Mouse (Mus musculus) neural tube, embryonic 14.5 days (tissue): Measurements from ENCODE around the gene Chrna10. TPM values are rescaled to one million over a fixed set of nuclear protein-coding genes. Genes with fewer than 3 reads are reported as not detected.

ENCODE experiments used
- ATAC-seq: fragments of 200-750 bp; cut with Nextera tagmentation; 2 replicates; pipeline ENCODE4 v1.8.0; 2017; ENCODE audit warnings: low read depth, mild to moderate bottlenecking, moderate TSS enrichment, moderate library complexity
- H3K27ac ChIP-seq: fragments of 300-500 bp; sonication (generic); 2 replicates; pipeline ENCODE4 v1.5.1; 2014; ENCODE audit warnings: low read depth, mild to moderate bottlenecking, control low read depth, low read length, moderate library complexity, mixed read lengths
- H3K27me3 ChIP-seq: fragments of 300-500 bp; sonication (generic); 2 replicates; pipeline ENCODE4 v1.6.1; 2014; ENCODE audit warnings: low read length; ENCODE audit not compliant: control insufficient read depth, insufficient read depth
- H3K36me3 ChIP-seq: fragments of 300-500 bp; sonication (generic); 2 replicates; pipeline ENCODE4 v1.6.1; 2014; ENCODE audit warnings: low read length, mixed read lengths; ENCODE audit not compliant: control insufficient read depth, insufficient read depth
- H3K4me1 ChIP-seq: fragments of 300-500 bp; sonication (generic); 2 replicates; pipeline ENCODE4 v1.6.1; 2014; ENCODE audit warnings: low read length; ENCODE audit not compliant: control insufficient read depth, insufficient read depth
- H3K4me2 ChIP-seq: fragments of 300-500 bp; sonication (generic); 2 replicates; pipeline ENCODE4 v1.6.1; 2014; ENCODE audit warnings: mild to moderate bottlenecking, low read depth, low read length, control low read depth
- H3K4me3 ChIP-seq: fragments of 300-500 bp; sonication (generic); 2 replicates; pipeline ENCODE4 v1.5.1; 2014; ENCODE audit warnings: low read depth, low read length, control low read depth, mixed read lengths
- H3K9ac ChIP-seq: fragments of 300-500 bp; sonication (generic); replicated peaks from 2 replicates; pipeline ENCODE4 v1.6.1; 2014; ENCODE audit warnings: low read depth, mild to moderate bottlenecking, control low read depth, low read length, mixed read lengths
- H3K9me3 ChIP-seq: fragments of 300-500 bp; sonication (generic); 2 replicates; pipeline ENCODE4 v1.6.1; 2016; ENCODE audit warnings: low read length; ENCODE audit not compliant: control insufficient read depth
- WGBS: fragments of 180-500 bp; shearing (Covaris S2); extraction: QIAGEN DNeasy Blood & Tissue Kit; methylation state at CpG from one replicate; pipeline ENCODE4 v1.1.7; 2014; 5-methylcytosine and 5-hydroxymethylcytosine counted together
- polyA plus RNA-seq: library from polyadenylated mRNA; unstranded; fragments of >200 nt; fragmentation: Nextera tagmentation; extraction: Ambion mirVana; gene quantifications from 2 replicates; pipeline ENCODE4 v1.2.1, GENCODE M21; 2014

Gene Chrna10
- polyA plus RNA-seq, 1 experiment from 2014 or later, result 0.21 TPM

DNA sequence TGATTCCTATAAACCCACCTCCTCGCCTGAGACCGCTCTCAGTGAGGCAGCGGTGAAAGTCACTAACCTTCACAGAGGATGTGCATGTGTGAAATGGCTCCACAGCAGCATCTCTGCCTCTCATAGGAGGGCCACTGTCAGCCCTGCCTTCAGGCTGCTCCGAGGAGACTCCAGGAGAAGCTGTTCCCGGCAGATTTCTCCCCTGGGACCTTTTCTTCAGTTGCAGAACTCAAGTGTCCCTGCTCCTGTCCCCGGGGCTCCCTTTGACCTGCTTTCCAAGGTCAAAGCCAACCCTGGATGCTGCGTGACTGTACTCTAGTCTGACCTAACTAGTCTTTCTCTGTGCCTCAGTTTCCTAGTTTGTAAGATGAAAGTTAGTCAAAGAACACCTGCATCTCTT is 7.5 kb downstream of the Chrna10 start, which contains the start of gene Art5:
Art5 (minus strand) TSS at position 319 of the 400 bp plus-strand sequence.
- Histone ChIP-seq H3K27ac (no peak within 1 kb of the TSS), H3K36me3 (no peaks in the 10 kb centered on the region), H3K9me3 (no peaks in the 10 kb centered on the region), H3K4me1 (no peaks in the 10 kb centered on the region), H3K27me3 (no peaks in the 10 kb centered on the region), H3K9ac (no peak within 1 kb of the TSS), H3K4me3 (no peak within 1 kb of the TSS), H3K4me2 (no peak within 1 kb of the TSS)
- ATAC-seq, result no peak
- WGBS, result 74% methylated on average over 7 of the region's 7 CpGs

DNA sequence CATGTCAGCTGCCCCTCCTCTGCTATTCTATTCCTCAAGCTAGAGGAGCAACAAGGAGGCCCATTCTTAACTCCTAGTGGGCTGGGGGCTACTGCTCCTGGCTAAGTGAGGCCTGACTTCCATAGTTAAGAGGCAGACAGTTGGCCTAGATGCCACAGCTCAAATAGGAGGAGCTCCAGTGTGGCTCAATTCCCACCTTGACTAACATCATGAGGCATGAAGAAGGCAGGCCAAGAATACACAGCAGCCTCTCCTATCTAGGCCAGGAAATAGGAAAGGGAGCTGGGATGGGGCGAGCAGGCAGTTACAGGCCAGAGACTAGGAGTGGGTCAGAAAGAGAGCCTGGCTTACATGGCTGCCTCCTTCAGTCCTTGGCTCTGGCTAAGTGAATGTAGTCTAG is 8.4 kb downstream of the Chrna10 start:
- Histone ChIP-seq H3K4me2 (no peak overlapping the region), H3K9ac (no peak overlapping the region), H3K9me3 (no peaks in the 10 kb centered on the region), H3K27me3 (no peaks in the 10 kb centered on the region), H3K27ac (no peak overlapping the region), H3K4me3 (no peak overlapping the region), H3K4me1 (no peaks in the 10 kb centered on the region), H3K36me3 (no peaks in the 10 kb centered on the region)
- ATAC-seq, result no peak
- 74% methylated on average over 1 of the region's 1 CpGs for WGBS

DNA sequence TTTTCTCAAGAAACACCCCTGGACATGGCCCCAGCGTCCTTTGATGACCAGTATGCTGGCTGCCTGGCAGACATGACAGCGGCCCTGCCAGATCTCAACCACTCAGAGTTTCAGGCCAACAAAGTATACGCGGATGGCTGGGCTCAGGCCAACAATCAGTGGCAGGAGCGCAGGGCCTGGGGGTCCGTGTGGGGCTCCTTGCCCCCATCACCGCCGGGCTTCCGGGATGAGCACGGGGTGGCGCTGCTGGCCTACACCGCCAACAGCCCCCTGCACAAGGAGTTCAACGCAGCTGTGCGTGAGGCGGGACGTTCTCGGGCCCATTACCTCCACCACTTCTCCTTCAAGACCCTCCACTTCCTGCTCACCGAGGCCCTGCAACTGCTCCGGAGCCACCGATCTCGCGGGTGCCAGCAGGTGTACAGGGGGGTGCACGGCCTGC is 9.9 kb downstream of the Chrna10 start:
- no peaks in the 10 kb centered on the region for H3K27me3 ChIP-seq
- H3K36me3 ChIP-seq, result no peaks in the 10 kb centered on the region
- peak overlapping the region; percentile 39; the same call in 1 of the 2 replicates for H3K4me2 ChIP-seq
- H3K27ac ChIP-seq, result no peak overlapping the region
- WGBS, result 26% methylated on average over 23 of the region's 23 CpGs
- no peaks in the 10 kb centered on the region for H3K9me3 ChIP-seq
- H3K4me3 ChIP-seq, result no peak overlapping the region
- no peak overlapping the region for H3K9ac ChIP-seq
- peak; percentile 7; the same call in 1 of the 2 replicates for ATAC-seq
- H3K4me1 ChIP-seq, result no peaks in the 10 kb centered on the region

DNA sequence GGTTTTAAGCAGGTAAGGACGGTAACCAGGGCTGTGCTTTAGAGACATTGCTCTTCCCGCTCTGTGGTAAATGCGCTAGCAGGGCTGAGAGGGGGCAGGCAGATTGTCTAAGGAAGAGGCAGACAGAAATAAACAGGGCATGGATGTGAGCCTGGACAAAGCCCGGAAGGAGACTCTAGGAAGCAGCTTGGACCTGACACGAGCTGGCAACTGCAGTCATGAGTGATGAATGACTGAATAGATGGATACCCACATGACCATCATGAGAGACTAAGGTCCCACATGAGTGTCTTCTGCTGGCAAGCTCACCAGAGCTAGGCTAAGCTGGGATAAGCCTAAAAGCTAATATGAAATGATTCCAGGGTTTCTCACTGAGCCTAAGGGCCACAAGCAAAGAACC is 12.5 kb downstream of the Chrna10 start:
- Histone ChIP-seq H3K4me3 (no peak overlapping the region), H3K4me1 (peaks cover 4% of the 10 kb centered on the region; the same call in 1 of the 2 replicates), H3K27ac (no peak overlapping the region), H3K9ac (no peak overlapping the region), H3K27me3 (no peaks in the 10 kb centered on the region), H3K36me3 (no peaks in the 10 kb centered on the region), H3K9me3 (no peaks in the 10 kb centered on the region), H3K4me2 (no peak overlapping the region)
- WGBS, result 61% methylated on average over 5 of the region's 5 CpGs
- ATAC-seq, result no peak

DNA sequence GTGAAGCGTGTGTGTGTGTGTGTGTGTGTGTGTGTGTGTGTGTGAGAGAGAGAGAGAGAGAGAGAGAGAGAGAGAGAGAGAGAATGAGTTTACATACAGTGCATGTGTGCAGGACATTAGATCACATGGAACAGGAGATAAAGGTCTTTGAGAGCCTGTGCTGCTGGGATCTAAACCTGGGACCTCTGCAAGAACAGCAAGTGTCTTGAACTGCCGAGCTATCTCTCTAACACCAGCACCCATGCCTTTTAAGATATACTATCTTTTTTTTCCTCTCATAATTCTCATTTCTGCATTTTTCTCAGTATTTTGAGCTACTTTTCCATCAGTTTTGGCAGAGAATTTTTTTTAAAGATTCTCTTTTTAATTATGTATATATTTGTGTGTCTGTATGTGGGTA is 13.1 kb downstream of the Chrna10 start:
- H3K9me3 ChIP-seq, result no peaks in the 10 kb centered on the region
- H3K4me1 ChIP-seq, result peaks cover 4% of the 10 kb centered on the region; the same call in 1 of the 2 replicates
- 93% methylated on average over 2 of the region's 2 CpGs for WGBS
- H3K27ac ChIP-seq, result no peak overlapping the region
- no peak overlapping the region for H3K9ac ChIP-seq
- no peak for ATAC-seq
- no peaks in the 10 kb centered on the region for H3K27me3 ChIP-seq
- H3K36me3 ChIP-seq, result no peaks in the 10 kb centered on the region
- H3K4me3 ChIP-seq, result no peak overlapping the region
- no peak overlapping the region for H3K4me2 ChIP-seq

DNA sequence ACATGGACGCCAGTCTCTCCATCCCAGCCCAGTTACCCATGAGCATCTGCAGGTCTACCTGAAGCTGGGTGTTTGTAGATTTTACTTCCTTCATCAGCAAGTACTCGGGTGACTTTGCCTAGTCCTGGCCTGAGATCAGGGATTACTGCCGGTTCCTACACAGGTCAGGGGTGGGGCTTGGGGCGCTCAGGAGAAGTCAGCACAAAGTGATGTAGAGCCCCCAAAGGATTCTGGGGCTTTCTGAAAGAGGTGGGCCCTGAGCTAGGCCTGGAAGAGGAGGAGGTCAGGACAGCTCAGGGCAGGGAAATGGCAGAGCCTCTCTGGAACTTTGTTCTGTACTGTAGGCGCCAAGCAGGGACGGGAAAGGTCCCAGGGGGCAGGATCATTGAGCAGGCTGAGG is 13.9 kb downstream of the Chrna10 start:
- WGBS, result 52% methylated on average over 6 of the region's 6 CpGs
- Histone ChIP-seq H3K4me3 (no peak overlapping the region), H3K27me3 (no peaks in the 10 kb centered on the region), H3K27ac (no peak overlapping the region), H3K36me3 (no peaks in the 10 kb centered on the region), H3K9me3 (no peaks in the 10 kb centered on the region), H3K9ac (no peak overlapping the region), H3K4me1 (peaks cover 4% of the 10 kb centered on the region; the same call in 1 of the 2 replicates), H3K4me2 (no peak overlapping the region)
- ATAC-seq, result peak; percentile 32; the same call in 1 of the 2 replicates

DNA sequence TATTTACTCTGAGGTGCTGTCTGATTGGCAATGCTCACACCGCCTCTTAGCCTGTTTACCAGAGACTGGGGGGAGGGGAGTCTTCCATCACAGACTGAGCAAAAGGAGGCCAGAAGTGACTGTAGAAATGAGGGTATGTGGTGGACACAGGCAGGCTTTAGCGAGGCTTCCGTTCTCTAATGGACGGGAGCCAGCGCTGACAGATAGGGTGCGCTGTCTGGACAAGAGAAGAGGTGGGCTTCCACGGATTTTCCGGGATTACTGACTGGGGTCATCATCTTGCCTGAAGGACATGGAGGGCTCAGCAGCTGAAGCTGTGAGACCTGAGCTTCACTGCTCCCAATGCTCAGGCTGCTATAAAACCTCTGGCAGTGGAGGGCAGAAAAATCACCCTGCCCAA is 14.4 kb downstream of the Chrna10 start:
- H3K27ac ChIP-seq, result no peak overlapping the region
- H3K27me3 ChIP-seq, result no peaks in the 10 kb centered on the region
- H3K4me2 ChIP-seq, result no peak overlapping the region
- peaks cover 4% of the 10 kb centered on the region; the same call in 1 of the 2 replicates for H3K4me1 ChIP-seq
- H3K36me3 ChIP-seq, result no peaks in the 10 kb centered on the region
- ATAC-seq, result no peak
- no peak overlapping the region for H3K4me3 ChIP-seq
- 36% methylated on average over 8 of the region's 8 CpGs for WGBS
- H3K9ac ChIP-seq, result no peak overlapping the region
- no peaks in the 10 kb centered on the region for H3K9me3 ChIP-seq

DNA sequence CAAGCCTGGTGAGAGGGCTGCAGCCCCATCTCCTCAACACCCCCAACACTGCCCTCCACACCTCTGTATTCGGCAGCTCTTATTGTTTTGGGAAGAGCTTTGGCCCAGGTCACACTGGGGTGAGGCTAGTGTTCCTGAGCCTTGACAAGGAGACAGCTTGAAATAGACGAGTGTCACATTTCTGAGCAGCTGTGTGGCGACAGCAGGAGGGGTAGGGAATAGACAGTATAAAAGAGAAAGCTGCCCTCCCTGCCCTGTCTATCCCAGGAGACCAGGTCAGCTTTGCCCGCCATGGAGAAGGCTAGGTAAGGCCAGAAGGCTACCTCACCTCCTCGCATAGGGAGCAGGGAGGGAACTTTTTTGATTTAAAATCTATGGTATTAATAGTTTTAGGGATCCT is 15.1 kb downstream of the Chrna10 start, which contains the start of gene Art1:
Art1 (plus strand) TSS at position 257 of the 400 bp plus-strand sequence.
- H3K9ac ChIP-seq, result no peak within 1 kb of the TSS
- H3K36me3 ChIP-seq, result no peaks in the 10 kb centered on the region
- no peaks in the 10 kb centered on the region for H3K27me3 ChIP-seq
- no peak for ATAC-seq
- no peak within 1 kb of the TSS for H3K4me2 ChIP-seq
- H3K27ac ChIP-seq, result no peak within 1 kb of the TSS
- H3K4me3 ChIP-seq, result no peak within 1 kb of the TSS
- peaks cover 4% of the 10 kb centered on the region; the same call in 1 of the 2 replicates for H3K4me1 ChIP-seq
- WGBS, result 34% methylated on average over 5 of the region's 5 CpGs
- no peaks in the 10 kb centered on the region for H3K9me3 ChIP-seq

DNA sequence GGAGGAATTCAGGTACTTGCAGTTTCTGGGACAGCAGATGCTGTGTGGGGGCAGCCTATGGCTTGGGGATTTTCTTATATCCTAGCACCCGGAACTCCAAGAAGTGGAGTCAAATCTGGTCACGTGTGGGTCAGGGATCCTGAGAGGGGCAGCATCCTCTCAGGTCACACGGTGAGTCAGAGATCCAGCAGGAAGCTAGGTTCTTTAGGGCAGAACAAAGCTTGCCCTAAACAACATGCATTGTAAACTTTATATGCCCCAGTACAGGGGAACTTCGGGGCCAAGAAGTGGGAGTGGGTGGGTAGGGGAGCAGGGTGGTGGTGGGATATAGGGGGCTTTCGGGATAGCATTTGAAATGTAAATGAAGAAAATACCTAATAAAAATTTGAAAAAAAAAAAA is 15.8 kb downstream of the Chrna10 start:
- Histone ChIP-seq H3K27ac (no peak overlapping the region), H3K9ac (no peak overlapping the region), H3K4me3 (no peak overlapping the region), H3K36me3 (no peaks in the 10 kb centered on the region), H3K4me2 (no peak overlapping the region), H3K27me3 (no peaks in the 10 kb centered on the region), H3K4me1 (peaks cover 4% of the 10 kb centered on the region; the same call in 1 of the 2 replicates), H3K9me3 (no peaks in the 10 kb centered on the region)
- no peak for ATAC-seq
- WGBS, result 29% methylated on average over 5 of the region's 5 CpGs
